Mouse (Mus musculus) liver, embryonic 14.5 days (tissue): ENCODE measurements around the gene Caskin2. TPM values are rescaled to one million over a fixed set of nuclear protein-coding genes. Genes with fewer than 3 reads are reported as not detected.
A peak's percentile ranks its signal among the peaks of the same experiment; 100 is the strongest.

Source experiments
- ATAC-seq: fragments of 200-750 bp; cut with Nextera tagmentation; 2 replicates; pipeline ENCODE4 v1.8.0; 2017; ENCODE audit warnings: moderate number of reproducible peaks, mild to moderate bottlenecking, moderate library complexity; ENCODE audit not compliant: insufficient read depth
- DNase-seq, 3 experiments: peaks; one replicate each; pipeline ENCODE4 v3.0.0-alpha.2; 2012 to 2013; ENCODE audit warnings: low read depth in 3 of 3, low spot score in 3 of 3
- H3K27ac ChIP-seq: fragments of 300-500 bp; sonication (generic); 2 replicates; pipeline ENCODE4 v1.5.1; 2014; ENCODE audit warnings: moderate library complexity, mild to moderate bottlenecking, control low read depth, inconsistent platforms
- H3K27me3 ChIP-seq: fragments of 300-500 bp; sonication (generic); 2 replicates; pipeline ENCODE4 v1.6.1; 2014; ENCODE audit warnings: mild to moderate bottlenecking, low read length, moderate library complexity; ENCODE audit not compliant: control insufficient read depth, insufficient read depth
- H3K36me3 ChIP-seq: fragments of 300-500 bp; sonication (generic); replicated peaks from 2 replicates; pipeline ENCODE4 v1.6.1; 2014; ENCODE audit warnings: low read depth; ENCODE audit not compliant: control insufficient read depth, insufficient read depth
- H3K4me1 ChIP-seq, 2 experiments: fragments of 200-500 bp in 1 of 2; fragments of 300-500 bp in 1 of 2; sonication (generic) in 1 of 2; replicated peaks; 2 replicates each; pipeline ENCODE4 v1.6.1; 2012 to 2014; ENCODE audit warnings: antibody characterized with exemption in 1 of 2, inconsistent platforms in 1 of 2, low read length in 1 of 2; ENCODE audit not compliant: control insufficient read depth in 2 of 2, insufficient read depth in 2 of 2
- H3K4me2 ChIP-seq: fragments of 300-500 bp; sonication (generic); 2 replicates; pipeline ENCODE4 v1.6.1; 2014; ENCODE audit warnings: low read depth, mild to moderate bottlenecking, control low read depth, moderate library complexity
- H3K4me3 ChIP-seq, 2 experiments: fragments of 200-500 bp in 1 of 2; fragments of 300-500 bp in 1 of 2; sonication (generic) in 1 of 2; 2 replicates each; pipeline ENCODE4 v1.5.1; 2012 to 2014; ENCODE audit warnings: low read depth in 2 of 2, low read length in 2 of 2, mild to moderate bottlenecking in 2 of 2, control low read depth in 1 of 2, inconsistent platforms in 1 of 2, moderate library complexity in 1 of 2; ENCODE audit not compliant: insufficient read depth in 1 of 2
- H3K9ac ChIP-seq: fragments of 300-500 bp; sonication (generic); replicated peaks from 2 replicates; pipeline ENCODE4 v1.6.1; 2014; ENCODE audit warnings: mild to moderate bottlenecking, control low read depth, moderate library complexity
- H3K9me3 ChIP-seq: fragments of 300-500 bp; sonication (generic); 2 replicates; pipeline ENCODE4 v1.6.1; 2016; ENCODE audit warnings: low read length, mixed read lengths; ENCODE audit not compliant: control insufficient read depth
- CTCF ChIP-seq: IDR thresholded peaks from 2 replicates; pipeline ENCODE4 v1.5.1; 2016; ENCODE audit warnings: antibody characterized with exemption, low read depth, control low read depth
- EP300 ChIP-seq: IDR thresholded peaks from 2 replicates; pipeline ENCODE4 v1.6.1; 2016; ENCODE audit warnings: antibody characterized with exemption, low read depth
- WGBS: fragments of 180-500 bp; shearing (Covaris S2); extraction: QIAGEN DNeasy Blood & Tissue Kit; methylation state at CpG from one replicate; pipeline ENCODE4 v1.1.7; 2014; ENCODE audit not compliant: insufficient replicate concordance; 5-methylcytosine and 5-hydroxymethylcytosine counted together
- polyA plus RNA-seq, 2 experiments: library from polyadenylated mRNA; depleted of rRNA in 1 of 2; stranded (reverse) in 1 of 2; unstranded in 1 of 2; fragments of >200 nt; fragmentation: Nextera tagmentation in 1 of 2; extraction: Ambion mirVana in 1 of 2; gene quantifications; 2 replicates each; pipeline versions ENCODE4 v1.2.1 to v1.2.3; 2012 to 2014

The Caskin2 gene
- polyA plus RNA-seq, 2 experiments, result 4.9 to 7.1 TPM

GRCm38 (mm10) chr11:115836656-115837395 lies 23.4 kb upstream of the Caskin2 start:
- Histone ChIP-seq H3K4me1 (peaks cover 24 to 43% of the 10 kb centered on the region in 2 experiments), H3K27me3 (no peaks in the 10 kb centered on the region), H3K27ac (no peak overlapping the region), H3K4me3 (no peak overlapping the region), H3K9ac (no peak overlapping the region), H3K9me3 (no peaks in the 10 kb centered on the region; the same call in 1 of the 2 replicates), H3K36me3 (no peaks in the 10 kb centered on the region), H3K4me2 (no peak overlapping the region)
- no peak for ATAC-seq
- TF ChIP-seq CTCF (no peak), EP300 (no peak)
- 66% methylated on average over 11 of the region's 11 CpGs for WGBS
- DNase-seq, result no peak

- DNase-seq (no peak), ATAC-seq (no peak)
- Histone ChIP-seq H3K9ac (no peak overlapping the region), H3K4me1 (peaks cover 30 to 51% of the 10 kb centered on the region in 2 experiments), H3K9me3 (no peaks in the 10 kb centered on the region), H3K4me3 (no peak overlapping the region), H3K27me3 (no peaks in the 10 kb centered on the region), H3K36me3 (no peaks in the 10 kb centered on the region), H3K4me2 (no peak overlapping the region), H3K27ac (no peak overlapping the region)
- TF ChIP-seq EP300, result no peak
- TF ChIP-seq CTCF, result no peak
- WGBS, result 66% methylated on average over 6 of the region's 6 CpGs
Observed at GRCm38 (mm10) chr11:115834033-115834432, 20.6 kb upstream of the Caskin2 start.

- 25% methylated on average over 8 of the region's 8 CpGs for WGBS
- no peaks in the 10 kb centered on the region for H3K36me3 ChIP-seq
- peak; percentile 39; the same call in 1 of the 2 replicates for ATAC-seq
- peak overlapping the region; percentile 38 for H3K4me2 ChIP-seq
- H3K27me3 ChIP-seq, result no peaks in the 10 kb centered on the region
- no peak overlapping the region for H3K9ac ChIP-seq
- TF ChIP-seq CTCF (peak; percentile 24; the same call in 1 of the 2 replicates), EP300 (no peak)
- H3K9me3 ChIP-seq, result no peaks in the 10 kb centered on the region
- DNase-seq, result no peak
- H3K4me1 ChIP-seq, result peaks cover 24 to 44% of the 10 kb centered on the region in 2 experiments
- H3K4me3 ChIP-seq, result no peak overlapping the region
- H3K27ac ChIP-seq, result peak overlapping the region; percentile 24
Observed at GRCm38 (mm10) chr11:115833021-115833513, 19.6 kb upstream of the Caskin2 start.

GRCm38 (mm10) chr11:115832523-115832922 lies 19.1 kb upstream of the Caskin2 start:
- Histone ChIP-seq H3K9ac (no peak overlapping the region), H3K4me3 (no peak overlapping the region), H3K27ac (peak overlapping the region; percentile 24), H3K4me1 (peaks cover 24 to 45% of the 10 kb centered on the region in 2 experiments), H3K9me3 (no peaks in the 10 kb centered on the region), H3K4me2 (peak overlapping the region; percentile 38; the same call in 1 of the 2 replicates), H3K36me3 (no peaks in the 10 kb centered on the region), H3K27me3 (no peaks in the 10 kb centered on the region)
- DNase-seq (no peak), ATAC-seq (peak; percentile 50; the same call in 1 of the 2 replicates)
- WGBS, result 43% methylated on average over 8 of the region's 8 CpGs
- TF ChIP-seq EP300, result no peak
- TF ChIP-seq CTCF, result no peak

- H3K36me3 ChIP-seq, result no peaks in the 10 kb centered on the region
- 63% methylated on average over 6 of the region's 6 CpGs for WGBS
- no peak overlapping the region for H3K4me3 ChIP-seq
- no peak overlapping the region for H3K9ac ChIP-seq
- H3K4me2 ChIP-seq, result peak overlapping the region; percentile 39
- H3K9me3 ChIP-seq, result no peaks in the 10 kb centered on the region
- peak overlapping the region; percentile 24; the same call in 1 of the 2 replicates for H3K27ac ChIP-seq
- ATAC-seq (peak; percentile 44; the same call in 1 of the 2 replicates), DNase-seq (no peak)
- H3K4me1 ChIP-seq, result peaks cover 24 to 46% of the 10 kb centered on the region in 2 experiments
- TF ChIP-seq EP300 (no peak), CTCF (no peak)
- H3K27me3 ChIP-seq, result no peaks in the 10 kb centered on the region
Observed at GRCm38 (mm10) chr11:115832064-115832463, 18.6 kb upstream of the Caskin2 start.
